Mouse (Mus musculus) left cerebral cortex, postnatal 4 days (tissue): Measurements from ENCODE around the gene Dpf3. TPM values are rescaled to one million over a fixed set of nuclear protein-coding genes. Genes with fewer than 3 reads are reported as not detected.

ENCODE experiments used
- DNase-seq: peaks from one replicate; pipeline ENCODE4 v3.0.0-alpha.2; 2022
- intact Hi-C: fragments of 180-260 bp; cut with DNase I; formaldehyde crosslinking; loops from one replicate; pipeline ENCODE4 v1.15.1; 2025
- total RNA-seq, 2 experiments: library from RNA; stranded (reverse); gene quantifications; 2 replicates each; pipeline ENCODE4 v1.2.3; 2021

Gene Dpf3
- total RNA-seq, 2 experiments from 2014 or later: 7.0 to 11.0 TPM

- DNase-seq: no peak
- intact Hi-C loops: no loop called here
These were observed 13.4 kb downstream of the Dpf3 start for GRCm38 (mm10) chr12:83473987-83474600.

- intact Hi-C loops: no loop called here
These were observed 15.8 kb downstream of the Dpf3 start for GRCm38 (mm10) chr12:83471760-83472159.

DNA sequence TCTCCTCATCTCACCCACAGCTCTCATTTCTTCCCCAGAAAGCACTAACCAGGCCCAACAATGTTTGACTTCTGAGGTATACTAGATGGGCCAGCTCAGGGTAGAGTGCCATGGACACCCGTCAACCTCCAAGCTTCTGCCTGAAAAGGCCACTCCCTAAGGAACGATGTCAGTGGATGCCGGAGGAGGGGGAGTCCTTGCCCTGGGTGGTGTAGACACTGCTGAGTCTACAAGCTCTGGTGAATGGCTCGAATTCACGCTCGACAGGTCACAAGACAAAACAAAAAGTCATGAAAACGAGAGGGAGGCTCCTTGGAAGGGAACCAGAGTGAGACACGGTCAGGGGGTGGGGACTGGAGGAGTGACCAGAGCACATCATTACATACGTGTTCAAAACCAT, 17.4 kb downstream of the Dpf3 start:
- intact Hi-C loops: no loop called here
- no peak for DNase-seq

More at GRCm38 (mm10) chr12:83471760-83472159, 15.8 kb downstream of the Dpf3 start:
- no peak for DNase-seq

- no peak for DNase-seq
- intact Hi-C loops: no loop called here
These were observed 20.7 kb downstream of the Dpf3 start for GRCm38 (mm10) chr12:83466508-83467430.

GRCm38 (mm10) chr12:83466053-83466452, 21.5 kb downstream of the Dpf3 start:
- intact Hi-C loops: no loop called here
- no peak for DNase-seq

- intact Hi-C loops: no loop called here
- no peak for DNase-seq
These were observed 27.2 kb downstream of the Dpf3 start for GRCm38 (mm10) chr12:83460272-83460671.

- no peak for DNase-seq
- intact Hi-C loops: no loop called here
These were observed 32.7 kb downstream of the Dpf3 start for GRCm38 (mm10) chr12:83454697-83455321.

- no peak for DNase-seq
- intact Hi-C loops: no loop called here
These were observed 35.7 kb downstream of the Dpf3 start for GRCm38 (mm10) chr12:83451850-83452249.

- DNase-seq: no peak
- intact Hi-C loops: no loop called here
These were observed 37.0 kb downstream of the Dpf3 start for GRCm38 (mm10) chr12:83450471-83450870.

DNA sequence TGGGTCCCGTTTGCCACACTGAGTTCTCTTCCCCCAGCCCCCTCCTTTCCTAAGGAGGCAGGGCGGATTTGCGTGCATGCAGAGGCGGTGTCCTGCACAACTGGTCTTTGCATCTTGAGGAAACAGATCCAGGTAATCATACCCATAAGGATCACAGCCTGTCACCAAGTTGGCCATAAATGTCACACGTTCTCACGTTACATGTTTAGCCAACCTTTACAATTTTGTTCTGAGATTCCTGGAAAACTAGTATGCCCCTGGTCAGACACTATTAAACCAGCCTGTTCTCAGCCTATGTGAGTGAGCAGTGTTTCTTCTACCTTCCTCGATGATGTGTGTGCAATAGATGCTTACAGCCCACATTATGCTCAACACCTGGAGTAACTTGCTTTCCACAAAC, 38.3 kb downstream of the Dpf3 start:
- intact Hi-C loops: no loop called here
- no peak for DNase-seq

- intact Hi-C loops: no loop called here
- DNase-seq: no peak
These were observed 41.9 kb downstream of the Dpf3 start for GRCm38 (mm10) chr12:83445587-83445986.

- intact Hi-C loops: no loop called here
These were observed 43.1 kb downstream of the Dpf3 start for GRCm38 (mm10) chr12:83444448-83444847.

GRCm38 (mm10) chr12:83438002-83438401, 49.5 kb downstream of the Dpf3 start:
- DNase-seq: no peak
- intact Hi-C loops: no loop called here

More at GRCm38 (mm10) chr12:83444448-83444847, 43.1 kb downstream of the Dpf3 start:
- no peak for DNase-seq

DNA sequence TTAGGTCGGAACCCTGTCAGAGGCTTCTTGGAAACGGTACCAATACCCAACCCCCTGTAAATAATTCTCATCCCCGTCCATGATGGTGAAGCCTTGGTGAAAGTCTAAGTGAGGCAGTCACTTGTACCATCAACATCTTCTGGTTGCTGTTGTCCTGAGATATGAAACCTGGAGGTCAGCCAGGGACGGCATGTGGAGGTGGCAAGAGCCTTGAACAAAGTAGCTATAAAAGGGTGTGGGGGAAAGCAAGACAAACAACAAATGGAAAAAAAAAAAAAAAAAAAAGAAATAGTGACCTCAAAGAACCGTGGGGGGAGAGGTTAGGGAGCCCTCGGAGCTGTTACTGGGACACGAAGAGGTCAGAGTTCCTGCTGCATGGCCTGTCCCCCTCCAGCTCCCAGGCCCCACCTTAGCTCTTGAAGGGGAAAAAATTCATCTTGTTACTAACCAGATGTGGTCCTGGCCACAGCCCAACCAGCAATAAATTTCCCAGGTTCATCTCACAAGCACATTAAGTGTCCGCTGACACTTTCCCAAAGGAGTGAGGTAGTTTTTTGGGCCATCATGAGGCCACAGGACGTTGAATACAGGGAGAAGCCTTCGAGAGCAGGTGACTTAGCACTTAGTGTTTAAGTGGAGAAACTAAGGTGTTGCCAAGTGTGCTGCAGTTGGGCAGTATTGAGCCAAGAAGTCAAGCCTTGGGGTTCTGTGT, 53.4 kb downstream of the Dpf3 start:
- intact Hi-C loops: no loop called here
- DNase-seq: no peak

DNA sequence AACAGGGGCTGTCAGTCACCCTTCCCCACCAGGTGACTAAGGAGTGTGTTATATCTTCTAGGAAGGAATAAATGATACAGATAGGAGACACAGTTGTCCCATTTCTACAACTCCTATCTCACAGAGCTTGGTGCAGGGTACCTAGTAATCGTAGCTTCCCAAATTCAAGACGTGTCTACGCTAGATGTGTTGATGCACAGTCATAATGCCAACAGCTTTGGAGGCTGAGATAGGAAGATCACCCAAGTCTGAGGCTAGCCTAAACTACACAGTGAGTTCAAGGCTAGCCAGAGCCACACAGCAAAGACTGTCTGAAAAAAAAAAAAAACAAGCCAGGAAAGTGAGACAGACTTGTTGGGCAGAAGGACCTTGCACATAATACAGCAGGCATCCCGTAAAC, 54.1 kb downstream of the Dpf3 start:
- intact Hi-C loops: no loop called here
- no peak for DNase-seq

DNA sequence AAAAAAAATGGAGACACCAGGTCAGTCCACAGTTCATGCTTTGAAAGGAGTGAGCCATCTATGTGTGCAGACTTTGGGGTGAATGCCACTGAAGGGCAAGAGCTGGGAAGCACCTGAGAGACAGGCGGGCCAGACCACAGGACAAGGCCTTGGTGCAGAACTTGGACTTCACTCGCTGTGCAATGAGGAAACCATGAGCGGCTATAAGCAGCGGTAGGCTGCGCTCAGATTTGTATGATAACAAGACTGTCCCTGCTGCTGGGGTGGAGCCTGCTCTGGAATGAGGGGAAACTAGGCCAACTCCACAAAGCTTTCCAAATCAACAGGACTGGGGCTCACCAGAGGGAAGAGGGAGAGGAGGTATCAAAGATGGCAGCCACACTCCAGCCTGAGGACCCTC, 57.3 kb downstream of the Dpf3 start:
- DNase-seq: no peak
- intact Hi-C loops: no loop called here

DNA sequence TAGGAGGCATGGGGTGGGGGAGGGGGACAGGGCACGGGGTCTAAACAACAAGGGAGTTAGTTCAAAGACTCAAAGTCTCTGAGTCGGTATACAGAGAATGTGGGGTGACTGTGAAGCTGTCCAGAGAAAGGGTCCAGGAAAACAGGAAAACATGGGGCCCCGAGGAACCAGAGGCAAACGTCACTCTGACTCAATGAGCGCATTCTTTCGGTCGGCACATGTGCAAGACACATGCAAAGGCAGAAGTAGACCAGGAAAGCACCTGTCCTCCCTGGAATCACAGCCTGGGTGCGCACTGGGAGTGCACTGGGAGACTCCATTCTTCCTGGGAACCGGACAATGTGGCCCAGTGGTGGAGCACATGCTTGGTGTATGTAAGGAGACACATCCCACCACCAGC, 59.5 kb downstream of the Dpf3 start:
- intact Hi-C loops: no loop called here

DNA sequence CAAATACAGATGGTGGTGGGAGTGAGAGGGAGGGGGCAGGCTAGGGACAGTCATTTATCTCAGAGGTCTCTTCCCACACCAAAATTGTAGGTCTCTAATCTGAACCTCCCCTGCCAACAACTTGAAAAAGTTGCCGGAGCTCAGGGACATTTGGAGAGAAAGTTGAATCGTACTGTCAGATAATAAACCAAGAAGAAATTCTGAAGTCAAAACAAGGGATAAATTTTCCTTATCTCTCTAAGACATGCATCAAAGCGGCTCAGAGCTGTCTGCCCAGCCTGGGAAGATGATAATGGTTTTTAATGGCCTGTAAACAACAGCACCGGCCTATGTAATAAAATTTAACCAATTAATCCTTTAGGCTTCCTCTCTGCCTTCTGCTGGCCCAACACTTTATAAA, 59.9 kb downstream of the Dpf3 start:
- intact Hi-C loops: no loop called here
- DNase-seq: no peak

More for the DNA sequence above, 59.5 kb downstream of the Dpf3 start:
- no peak for DNase-seq

DNA sequence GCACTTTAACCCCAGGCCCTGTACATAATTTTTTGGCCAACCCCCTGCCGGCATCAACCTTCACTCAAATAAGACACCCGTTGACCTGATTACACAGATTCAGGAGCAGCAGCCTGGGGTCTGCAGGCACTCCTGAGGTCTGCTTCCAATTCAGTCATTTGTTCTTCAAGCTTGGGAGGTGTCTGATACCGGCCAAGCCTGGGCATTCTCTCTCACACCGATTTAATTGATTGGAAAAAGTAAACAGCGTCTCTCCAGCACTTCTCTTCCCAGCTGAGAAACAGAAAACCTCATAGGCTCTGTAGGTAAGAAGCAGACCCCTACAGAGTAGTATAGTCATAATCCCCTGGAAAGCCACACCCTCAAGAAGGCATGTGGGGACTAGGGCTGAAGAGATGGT, 61.2 kb downstream of the Dpf3 start:
- no peak for DNase-seq
- intact Hi-C loops: no loop called here

GRCm38 (mm10) chr12:83425736-83426135, 61.8 kb downstream of the Dpf3 start:
- no peak for DNase-seq
- intact Hi-C loops: no loop called here
